Mouse (Mus musculus): ENCODE measurements around the gene Ifitm5. TPM values are rescaled to one million over a fixed set of nuclear protein-coding genes. Genes with fewer than 3 reads are reported as not detected.

Gene Ifitm5
- polyA plus RNA-seq, 1 experiment from 2014 or later: 0.60 TPM

- H3K4me3 ChIP-seq (ENCODE audit: low read depth, low read length): no peak overlapping the region
- peak overlapping the region; percentile 14 for H3K27ac ChIP-seq (ENCODE audit: low read depth, low read length)
- DNase-seq (ENCODE audit: low spot score) (no peak), ATAC-seq (replicated peaks; ENCODE audit: low FRiP score) (no peak)
- no peaks in the 10 kb centered on the region for H3K9me3 ChIP-seq (ENCODE audit: control insufficient read depth, low read length)
- H3K4me1 ChIP-seq (replicated peaks; ENCODE audit: control insufficient read depth, insufficient read depth, low read length): peaks cover 6% of the 10 kb centered on the region
- H3K27me3 ChIP-seq (replicated peaks; ENCODE audit: control insufficient read depth, insufficient read depth, low read length): no peaks in the 10 kb centered on the region
- no peak overlapping the region for H3K4me2 ChIP-seq
- WGBS: 71% methylated on average over 7 of the region's 7 CpGs
- H3K36me3 ChIP-seq (ENCODE audit: control insufficient read depth, insufficient read depth, low read length): no peaks in the 10 kb centered on the region
- H3K9ac ChIP-seq (ENCODE audit: low read depth, low read length): no peak overlapping the region
Measured at GRCm38 (mm10) chr7:140907697-140908096, 42.4 kb downstream of the Ifitm5 start.

DNA sequence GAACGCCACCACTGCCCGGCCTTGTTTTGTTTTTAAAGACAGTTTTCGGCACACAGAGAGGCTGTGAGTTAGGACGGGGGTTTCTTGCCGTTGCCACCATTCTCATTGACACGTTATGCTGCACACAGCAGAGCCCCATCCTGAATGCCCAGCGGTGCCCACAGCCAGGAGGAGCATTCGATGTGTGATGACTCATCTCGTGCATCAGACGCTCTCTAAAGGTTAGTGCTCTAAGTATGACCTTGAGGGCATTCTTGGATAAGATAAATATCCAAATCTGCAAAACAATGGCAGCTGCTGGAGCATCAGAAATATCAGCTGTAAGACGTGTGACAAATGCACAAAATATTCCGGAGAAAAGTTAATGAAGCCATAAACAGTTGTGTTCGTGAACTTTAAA, 43.0 kb downstream of the Ifitm5 start:
- H3K4me1 ChIP-seq (replicated peaks; ENCODE audit: control insufficient read depth, insufficient read depth, low read length): peaks cover 6% of the 10 kb centered on the region
- H3K9ac ChIP-seq (ENCODE audit: low read depth, low read length): no peak overlapping the region
- ATAC-seq (replicated peaks; ENCODE audit: low FRiP score) (no peak), DNase-seq (ENCODE audit: low spot score) (no peak)
- 76% methylated on average over 13 of the region's 13 CpGs for WGBS
- H3K27ac ChIP-seq (ENCODE audit: low read depth, low read length): no peak overlapping the region; the same call in 1 of the 2 replicates
- H3K36me3 ChIP-seq (ENCODE audit: control insufficient read depth, insufficient read depth, low read length): no peaks in the 10 kb centered on the region
- no peak overlapping the region for H3K4me2 ChIP-seq
- no peaks in the 10 kb centered on the region for H3K27me3 ChIP-seq (replicated peaks; ENCODE audit: control insufficient read depth, insufficient read depth, low read length)
- H3K9me3 ChIP-seq (ENCODE audit: control insufficient read depth, low read length): no peaks in the 10 kb centered on the region
- H3K4me3 ChIP-seq (ENCODE audit: low read depth, low read length): no peak overlapping the region

GRCm38 (mm10) chr7:140905642-140906081, 44.4 kb downstream of the Ifitm5 start:
- WGBS: 49% methylated on average over 2 of the region's 2 CpGs
- H3K9ac ChIP-seq (ENCODE audit: low read depth, low read length): 0 out of 2 replicates have a peak overlapping the region, but pooled peaks have one; percentile 20
- H3K9me3 ChIP-seq (ENCODE audit: control insufficient read depth, low read length): no peaks in the 10 kb centered on the region
- no peaks in the 10 kb centered on the region for H3K27me3 ChIP-seq (replicated peaks; ENCODE audit: control insufficient read depth, insufficient read depth, low read length)
- H3K27ac ChIP-seq (ENCODE audit: low read depth, low read length): peak overlapping the region; percentile 52
- ATAC-seq (replicated peaks; ENCODE audit: low FRiP score): peak; percentile 30
- no peak overlapping the region for H3K4me3 ChIP-seq (ENCODE audit: low read depth, low read length)
- no peak for DNase-seq (ENCODE audit: low spot score)
- H3K36me3 ChIP-seq (ENCODE audit: control insufficient read depth, insufficient read depth, low read length): no peaks in the 10 kb centered on the region
- peak overlapping the region; percentile 42 for H3K4me2 ChIP-seq
- peaks cover 6% of the 10 kb centered on the region for H3K4me1 ChIP-seq (replicated peaks; ENCODE audit: control insufficient read depth, insufficient read depth, low read length)

- no peak overlapping the region for H3K27ac ChIP-seq (ENCODE audit: low read depth, low read length)
- no peaks in the 10 kb centered on the region; the same call in 1 of the 2 replicates for H3K4me1 ChIP-seq (replicated peaks; ENCODE audit: control insufficient read depth, insufficient read depth, low read length)
- H3K36me3 ChIP-seq (ENCODE audit: control insufficient read depth, insufficient read depth, low read length): peaks cover 5% of the 10 kb centered on the region
- 30% methylated on average over 13 of the region's 13 CpGs for WGBS
- ATAC-seq (replicated peaks; ENCODE audit: low FRiP score) (peak; percentile 46), DNase-seq (ENCODE audit: low spot score) (peak; percentile 79)
- no peaks in the 10 kb centered on the region for H3K27me3 ChIP-seq (replicated peaks; ENCODE audit: control insufficient read depth, insufficient read depth, low read length)
- no peak overlapping the region for H3K4me2 ChIP-seq
- no peaks in the 10 kb centered on the region for H3K9me3 ChIP-seq (ENCODE audit: control insufficient read depth, low read length)
- no peak overlapping the region for H3K9ac ChIP-seq (ENCODE audit: low read depth, low read length)
- H3K4me3 ChIP-seq (ENCODE audit: low read depth, low read length): no peak overlapping the region
Measured at GRCm38 (mm10) chr7:140903212-140903611, 46.9 kb downstream of the Ifitm5 start.

DNA sequence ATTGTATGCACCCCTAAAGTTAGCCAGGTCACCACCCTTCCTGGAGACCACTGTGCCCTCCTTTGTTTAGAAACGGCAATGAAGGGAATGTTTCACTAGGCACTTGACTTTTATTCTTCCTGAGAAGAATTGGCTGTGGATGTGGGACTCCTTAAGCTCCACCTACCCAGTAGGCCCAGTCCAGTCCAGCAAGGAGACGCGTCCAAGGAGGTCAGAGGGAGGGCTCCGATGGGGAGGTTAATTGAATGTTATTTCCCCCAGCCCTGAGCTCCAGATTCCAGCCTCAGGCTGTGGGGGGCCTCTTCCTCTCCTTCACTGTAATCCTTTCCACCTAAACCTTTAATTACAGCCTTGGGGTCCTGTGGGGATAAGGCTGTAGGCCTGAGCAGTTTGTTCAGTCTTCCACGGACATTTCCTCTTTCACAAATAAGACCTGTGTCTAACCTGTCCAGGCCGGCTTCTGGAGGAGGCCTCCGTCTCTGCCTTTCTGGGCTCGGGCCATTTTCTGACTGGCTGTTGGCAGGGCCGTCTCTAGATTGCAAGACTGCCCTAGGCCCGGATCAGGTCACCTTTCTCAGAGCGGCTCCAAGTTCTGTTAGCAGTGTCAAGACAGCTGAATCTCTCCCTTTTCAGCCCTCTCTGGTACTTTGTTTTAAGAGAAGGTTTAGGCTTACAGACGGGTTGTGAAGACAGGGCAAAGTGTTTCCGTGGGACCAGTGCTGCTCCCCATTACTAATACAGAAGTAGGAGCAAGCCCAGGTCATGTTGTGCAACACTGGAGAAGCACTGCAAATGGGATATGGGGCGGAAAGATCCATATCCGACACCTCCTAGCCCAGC, 47.8 kb downstream of the Ifitm5 start:
- H3K27me3 ChIP-seq (replicated peaks; ENCODE audit: control insufficient read depth, insufficient read depth, low read length): no peaks in the 10 kb centered on the region
- no peaks in the 10 kb centered on the region for H3K9me3 ChIP-seq (ENCODE audit: control insufficient read depth, low read length)
- 80% methylated on average over 15 of the region's 15 CpGs for WGBS
- no peak overlapping the region for H3K27ac ChIP-seq (ENCODE audit: low read depth, low read length)
- H3K4me1 ChIP-seq (replicated peaks; ENCODE audit: control insufficient read depth, insufficient read depth, low read length): no peaks in the 10 kb centered on the region; the same call in 1 of the 2 replicates
- DNase-seq (ENCODE audit: low spot score) (no peak), ATAC-seq (replicated peaks; ENCODE audit: low FRiP score) (no peak)
- no peak overlapping the region for H3K9ac ChIP-seq (ENCODE audit: low read depth, low read length)
- H3K36me3 ChIP-seq (ENCODE audit: control insufficient read depth, insufficient read depth, low read length): peaks cover 14% of the 10 kb centered on the region
- H3K4me3 ChIP-seq (ENCODE audit: low read depth, low read length): no peak overlapping the region
- no peak overlapping the region for H3K4me2 ChIP-seq

GRCm38 (mm10) chr7:140900220-140900619, 49.9 kb downstream of the Ifitm5 start, which contains the start of gene Cox8b:
TSS of gene Cox8b (minus strand) at chr7:140900446.
- Histone ChIP-seq H3K9ac (ENCODE audit: low read depth, low read length) (no peak within 1 kb of the TSS), H3K4me3 (ENCODE audit: low read depth, low read length) (no peak within 1 kb of the TSS), H3K36me3 (ENCODE audit: control insufficient read depth, insufficient read depth, low read length) (peaks cover 16% of the 10 kb centered on the region), H3K4me2 (no peak within 1 kb of the TSS), H3K27ac (ENCODE audit: low read depth, low read length) (no peak within 1 kb of the TSS), H3K9me3 (ENCODE audit: control insufficient read depth, low read length) (no peaks in the 10 kb centered on the region), H3K4me1 (replicated peaks; ENCODE audit: control insufficient read depth, insufficient read depth, low read length) (no peaks in the 10 kb centered on the region), H3K27me3 (replicated peaks; ENCODE audit: control insufficient read depth, insufficient read depth, low read length) (no peaks in the 10 kb centered on the region)
- 77% methylated on average over 10 of the region's 10 CpGs for WGBS
- DNase-seq (ENCODE audit: low spot score) (no peak), ATAC-seq (replicated peaks; ENCODE audit: low FRiP score) (no peak)

DNA sequence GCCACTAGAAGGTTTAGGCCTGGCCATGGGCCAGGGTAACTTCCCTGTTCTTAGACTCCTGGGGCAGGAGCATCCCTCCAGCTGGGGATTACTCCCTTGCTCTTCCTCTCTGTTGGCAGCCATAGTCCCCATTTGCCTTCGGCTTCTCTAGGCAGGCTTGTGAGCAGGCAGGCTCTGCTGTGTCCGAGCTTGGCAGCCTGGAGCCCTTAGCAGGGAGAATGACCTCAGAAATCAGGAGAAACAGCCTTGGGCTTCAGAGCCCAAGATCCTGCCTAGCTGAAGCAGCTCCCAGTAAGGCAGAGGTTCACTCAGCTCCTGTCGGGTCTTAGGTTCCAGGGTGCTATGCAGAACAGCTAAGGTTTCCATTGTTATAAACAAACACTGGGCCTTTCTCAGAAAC, 51.0 kb downstream of the Ifitm5 start:
- Histone ChIP-seq H3K27ac (ENCODE audit: low read depth, low read length) (no peak overlapping the region), H3K4me3 (ENCODE audit: low read depth, low read length) (no peak overlapping the region), H3K4me1 (replicated peaks; ENCODE audit: control insufficient read depth, insufficient read depth, low read length) (no peaks in the 10 kb centered on the region), H3K9me3 (ENCODE audit: control insufficient read depth, low read length) (no peaks in the 10 kb centered on the region), H3K9ac (ENCODE audit: low read depth, low read length) (no peak overlapping the region), H3K27me3 (replicated peaks; ENCODE audit: control insufficient read depth, insufficient read depth, low read length) (no peaks in the 10 kb centered on the region), H3K36me3 (ENCODE audit: control insufficient read depth, insufficient read depth, low read length) (peaks cover 21% of the 10 kb centered on the region), H3K4me2 (no peak overlapping the region)
- WGBS: 82% methylated on average over 3 of the region's 3 CpGs
- DNase-seq (ENCODE audit: low spot score) (no peak), ATAC-seq (replicated peaks; ENCODE audit: low FRiP score) (no peak)
